Mouse (Mus musculus) liver, embryonic 14.5 days (tissue): ENCODE data around the gene Peak1. TPM values are rescaled to one million over a fixed set of nuclear protein-coding genes. Genes with fewer than 3 reads are reported as not detected.

ENCODE experiments used
- ATAC-seq: fragments of 200-750 bp; cut with Nextera tagmentation; 2 replicates; pipeline ENCODE4 v1.8.0; 2017; ENCODE audit warnings: moderate number of reproducible peaks, mild to moderate bottlenecking, moderate library complexity; ENCODE audit not compliant: insufficient read depth
- DNase-seq, 3 experiments: peaks; one replicate each; pipeline ENCODE4 v3.0.0-alpha.2; 2012 to 2013; ENCODE audit warnings: low read depth in 3 of 3, low spot score in 3 of 3
- H3K27ac ChIP-seq: fragments of 300-500 bp; sonication (generic); 2 replicates; pipeline ENCODE4 v1.5.1; 2014; ENCODE audit warnings: moderate library complexity, mild to moderate bottlenecking, control low read depth, inconsistent platforms
- H3K27me3 ChIP-seq: fragments of 300-500 bp; sonication (generic); 2 replicates; pipeline ENCODE4 v1.6.1; 2014; ENCODE audit warnings: mild to moderate bottlenecking, low read length, moderate library complexity; ENCODE audit not compliant: control insufficient read depth, insufficient read depth
- H3K36me3 ChIP-seq: fragments of 300-500 bp; sonication (generic); replicated peaks from 2 replicates; pipeline ENCODE4 v1.6.1; 2014; ENCODE audit warnings: low read depth; ENCODE audit not compliant: control insufficient read depth, insufficient read depth
- H3K4me1 ChIP-seq, 2 experiments: fragments of 200-500 bp in 1 of 2; fragments of 300-500 bp in 1 of 2; sonication (generic) in 1 of 2; replicated peaks; 2 replicates each; pipeline ENCODE4 v1.6.1; 2012 to 2014; ENCODE audit warnings: antibody characterized with exemption in 1 of 2, inconsistent platforms in 1 of 2, low read length in 1 of 2; ENCODE audit not compliant: control insufficient read depth in 2 of 2, insufficient read depth in 2 of 2
- H3K4me2 ChIP-seq: fragments of 300-500 bp; sonication (generic); 2 replicates; pipeline ENCODE4 v1.6.1; 2014; ENCODE audit warnings: low read depth, mild to moderate bottlenecking, control low read depth, moderate library complexity
- H3K4me3 ChIP-seq, 2 experiments: fragments of 200-500 bp in 1 of 2; fragments of 300-500 bp in 1 of 2; sonication (generic) in 1 of 2; 2 replicates each; pipeline ENCODE4 v1.5.1; 2012 to 2014; ENCODE audit warnings: low read depth in 2 of 2, low read length in 2 of 2, mild to moderate bottlenecking in 2 of 2, control low read depth in 1 of 2, inconsistent platforms in 1 of 2, moderate library complexity in 1 of 2; ENCODE audit not compliant: insufficient read depth in 1 of 2
- H3K9ac ChIP-seq: fragments of 300-500 bp; sonication (generic); replicated peaks from 2 replicates; pipeline ENCODE4 v1.6.1; 2014; ENCODE audit warnings: mild to moderate bottlenecking, control low read depth, moderate library complexity
- H3K9me3 ChIP-seq: fragments of 300-500 bp; sonication (generic); 2 replicates; pipeline ENCODE4 v1.6.1; 2016; ENCODE audit warnings: low read length, mixed read lengths; ENCODE audit not compliant: control insufficient read depth
- CTCF ChIP-seq: IDR thresholded peaks from 2 replicates; pipeline ENCODE4 v1.5.1; 2016; ENCODE audit warnings: antibody characterized with exemption, low read depth, control low read depth
- EP300 ChIP-seq: IDR thresholded peaks from 2 replicates; pipeline ENCODE4 v1.6.1; 2016; ENCODE audit warnings: antibody characterized with exemption, low read depth
- WGBS: fragments of 180-500 bp; shearing (Covaris S2); extraction: QIAGEN DNeasy Blood & Tissue Kit; methylation state at CpG from one replicate; pipeline ENCODE4 v1.1.7; 2014; ENCODE audit not compliant: insufficient replicate concordance; 5-methylcytosine and 5-hydroxymethylcytosine counted together
- polyA plus RNA-seq, 2 experiments: library from polyadenylated mRNA; depleted of rRNA in 1 of 2; stranded (reverse) in 1 of 2; unstranded in 1 of 2; fragments of >200 nt; fragmentation: Nextera tagmentation in 1 of 2; extraction: Ambion mirVana in 1 of 2; gene quantifications; 2 replicates each; pipeline versions ENCODE4 v1.2.1 to v1.2.3; 2012 to 2014

Gene Peak1
- polyA plus RNA-seq, 2 experiments, result 1.8 to 2.3 TPM

- TF ChIP-seq EP300 (no peak), CTCF (no peak)
- no peaks in the 10 kb centered on the region for H3K27me3 ChIP-seq
- no peak overlapping the region for H3K9ac ChIP-seq
- no peaks in the 10 kb centered on the region for H3K36me3 ChIP-seq
- no peaks in the 10 kb centered on the region for H3K4me1 ChIP-seq
- H3K27ac ChIP-seq, result no peak overlapping the region
- no peak overlapping the region for H3K4me2 ChIP-seq
- ATAC-seq (no peak), DNase-seq (no peak)
- no peaks in the 10 kb centered on the region for H3K9me3 ChIP-seq
- no peak overlapping the region for H3K4me3 ChIP-seq
- whole genome bisulfite sequencing, result 69% methylated on average over 4 of the region's 4 CpGs
Measured at GRCm38 (mm10) chr9:56204316-56204715, 213.6 kb downstream of the Peak1 start.

- Histone ChIP-seq H3K27ac (no peak overlapping the region), H3K9me3 (no peaks in the 10 kb centered on the region), H3K4me3 (no peak overlapping the region), H3K9ac (no peak overlapping the region), H3K4me1 (no peaks in the 10 kb centered on the region), H3K36me3 (no peaks in the 10 kb centered on the region), H3K27me3 (no peaks in the 10 kb centered on the region), H3K4me2 (no peak overlapping the region)
- DNase-seq, result peak; percentile 24 to 30 (median 27)
- TF ChIP-seq CTCF, result peak; percentile 85
- TF ChIP-seq EP300, result no peak
- 38% methylated on average over 14 of the region's 14 CpGs for WGBS
- ATAC-seq, result no peak
Measured at GRCm38 (mm10) chr9:56200645-56201314, 217.1 kb downstream of the Peak1 start.

- no peak for ATAC-seq
- no peaks in the 10 kb centered on the region for H3K4me1 ChIP-seq
- WGBS, result 44% methylated on average over 2 of the region's 2 CpGs
Measured at GRCm38 (mm10) chr9:56200200-56200599, 217.7 kb downstream of the Peak1 start.

GRCm38 (mm10) chr9:56196921-56197320 is 220.9 kb downstream of the Peak1 start:
- TF ChIP-seq CTCF (no peak), EP300 (no peak)
- 67% methylated on average over 4 of the region's 4 CpGs for WGBS
- H3K4me1 ChIP-seq, result no peaks in the 10 kb centered on the region
- no peak for ATAC-seq
- H3K27me3 ChIP-seq, result no peaks in the 10 kb centered on the region
- no peak overlapping the region for H3K9ac ChIP-seq
- H3K4me2 ChIP-seq, result no peak overlapping the region
- no peaks in the 10 kb centered on the region for H3K9me3 ChIP-seq
- H3K36me3 ChIP-seq, result no peaks in the 10 kb centered on the region
- no peak overlapping the region for H3K27ac ChIP-seq
- H3K4me3 ChIP-seq, result no peak overlapping the region
- no peak for DNase-seq

More at GRCm38 (mm10) chr9:56200200-56200599, 217.7 kb downstream of the Peak1 start:
- Histone ChIP-seq H3K4me2 (no peak overlapping the region), H3K36me3 (no peaks in the 10 kb centered on the region), H3K27me3 (no peaks in the 10 kb centered on the region), H3K4me3 (no peak overlapping the region), H3K9ac (no peak overlapping the region), H3K9me3 (no peaks in the 10 kb centered on the region), H3K27ac (no peak overlapping the region)
- no peak for TF ChIP-seq EP300
- no peak for TF ChIP-seq CTCF
- no peak for DNase-seq

GRCm38 (mm10) chr9:56195193-56195592 is 222.7 kb downstream of the Peak1 start:
- H3K4me2 ChIP-seq, result no peak overlapping the region
- TF ChIP-seq CTCF (no peak), EP300 (no peak)
- 60% methylated on average over 3 of the region's 3 CpGs for WGBS

More at GRCm38 (mm10) chr9:56195193-56195592, 222.7 kb downstream of the Peak1 start:
- ATAC-seq (no peak), DNase-seq (no peak)
- Histone ChIP-seq H3K36me3 (no peaks in the 10 kb centered on the region), H3K4me1 (no peaks in the 10 kb centered on the region), H3K27ac (no peak overlapping the region), H3K27me3 (no peaks in the 10 kb centered on the region), H3K9me3 (no peaks in the 10 kb centered on the region), H3K4me3 (no peak overlapping the region), H3K9ac (no peak overlapping the region)
